Mouse (Mus musculus): ENCODE measurements around the gene Phb2. TPM values are rescaled to one million over a fixed set of nuclear protein-coding genes. Genes with fewer than 3 reads are reported as not detected.

Phb2 gene
- total RNA-seq, 2 experiments from 2014 or later, result 114 to 129 TPM

DNA sequence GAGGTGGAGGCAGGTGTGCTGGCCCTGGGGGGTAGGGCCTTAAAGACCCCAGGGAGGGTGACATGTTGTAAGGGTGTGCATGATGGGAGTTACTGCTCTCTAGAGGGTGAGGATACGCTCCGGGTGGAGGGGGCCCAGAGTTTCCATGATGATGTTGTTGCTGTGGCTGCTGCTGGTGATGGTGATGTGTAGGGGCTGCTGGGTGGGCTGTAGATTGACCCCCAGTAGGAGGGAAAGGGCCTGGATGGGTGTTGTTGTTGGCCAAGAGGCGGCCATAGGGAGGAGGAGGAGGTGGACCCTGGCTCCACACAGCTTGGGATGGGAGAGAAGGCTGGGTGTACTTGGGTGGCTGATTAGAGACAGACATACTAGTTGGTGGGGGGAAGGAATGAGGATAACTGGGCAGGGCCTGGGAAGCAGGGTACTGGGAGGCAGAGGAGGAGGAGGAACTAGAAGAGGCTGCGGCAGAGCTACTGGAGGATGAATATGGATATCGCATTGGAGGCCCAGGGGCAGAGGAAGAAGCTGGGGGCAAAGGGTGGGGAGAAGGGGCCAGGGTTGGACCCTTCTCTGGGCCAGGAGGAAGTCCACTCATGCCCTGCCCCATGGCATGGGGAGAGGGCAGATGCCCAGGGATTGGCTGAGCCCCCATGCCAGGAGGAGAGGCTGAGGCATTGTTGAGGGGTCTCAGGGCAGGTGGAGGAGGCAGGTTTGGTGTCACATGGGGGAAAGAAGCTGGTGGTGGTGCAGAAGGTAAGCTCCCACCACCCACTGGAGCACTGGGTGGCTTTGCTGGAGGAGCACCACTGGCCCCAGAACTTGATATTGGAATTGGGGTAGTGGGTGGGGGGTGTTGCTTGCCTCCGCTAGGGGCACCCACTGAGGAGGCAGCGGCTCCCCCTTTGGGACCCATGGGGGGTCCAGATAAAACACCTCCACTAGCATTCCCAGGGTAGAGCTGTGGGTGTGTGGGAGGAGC is 34.8 kb downstream of the Phb2 start:
- DNase-seq, result no peak

DNA sequence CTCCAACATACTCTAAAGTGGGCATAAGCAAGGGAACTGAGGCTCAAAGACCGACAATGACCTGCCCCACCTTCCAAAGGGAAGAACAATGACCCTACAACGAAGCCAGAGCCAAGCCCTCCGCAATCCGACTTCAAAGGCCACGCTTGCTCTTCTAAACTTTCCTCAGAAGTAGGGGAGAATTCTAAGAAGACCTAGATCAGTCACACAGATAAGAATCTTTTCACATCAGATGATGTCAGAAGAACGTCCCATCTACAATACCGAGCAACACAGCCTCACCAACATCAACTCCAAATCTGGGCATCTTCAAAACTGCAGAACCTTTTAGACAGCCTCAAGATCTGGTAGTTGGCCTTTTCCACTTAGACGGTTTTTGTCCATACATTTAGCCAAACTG is 38.3 kb downstream of the Phb2 start:
- DNase-seq, result no peak

DNA sequence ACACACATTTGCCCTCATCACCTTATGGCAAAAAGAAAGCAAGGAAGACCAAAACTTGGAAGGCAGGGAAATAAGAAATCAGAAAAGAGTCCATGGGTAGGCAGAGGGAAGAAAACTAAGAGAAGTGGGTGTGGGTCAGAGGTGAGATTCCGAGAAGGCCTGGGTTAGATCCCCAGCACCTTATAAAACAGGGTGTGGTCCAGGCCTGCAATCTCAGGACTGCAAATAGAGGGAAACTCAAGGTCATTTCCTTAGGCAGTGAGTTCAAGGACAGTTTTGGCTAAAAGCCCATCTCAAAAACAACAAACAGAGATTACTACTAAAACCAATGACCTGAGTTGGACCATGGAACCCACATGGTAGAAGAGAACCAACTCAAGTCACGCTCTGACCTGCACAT is 41.7 kb downstream of the Phb2 start:
- no peak for DNase-seq

- DNase-seq, result no peak
Observed at GRCm38 (mm10) chr6:124755306-124755705, 43.2 kb downstream of the Phb2 start.

GRCm38 (mm10) chr6:124755831-124756595 is 43.9 kb downstream of the Phb2 start, which contains the start of the genes Gm45234 and Atn1:
TSS of gene Gm45234 (minus strand) at chr6:124756021.
TSS of gene Atn1 (minus strand) at chr6:124756524.
- peak in 1 of 2 experiments; percentile 47 for DNase-seq

DNA sequence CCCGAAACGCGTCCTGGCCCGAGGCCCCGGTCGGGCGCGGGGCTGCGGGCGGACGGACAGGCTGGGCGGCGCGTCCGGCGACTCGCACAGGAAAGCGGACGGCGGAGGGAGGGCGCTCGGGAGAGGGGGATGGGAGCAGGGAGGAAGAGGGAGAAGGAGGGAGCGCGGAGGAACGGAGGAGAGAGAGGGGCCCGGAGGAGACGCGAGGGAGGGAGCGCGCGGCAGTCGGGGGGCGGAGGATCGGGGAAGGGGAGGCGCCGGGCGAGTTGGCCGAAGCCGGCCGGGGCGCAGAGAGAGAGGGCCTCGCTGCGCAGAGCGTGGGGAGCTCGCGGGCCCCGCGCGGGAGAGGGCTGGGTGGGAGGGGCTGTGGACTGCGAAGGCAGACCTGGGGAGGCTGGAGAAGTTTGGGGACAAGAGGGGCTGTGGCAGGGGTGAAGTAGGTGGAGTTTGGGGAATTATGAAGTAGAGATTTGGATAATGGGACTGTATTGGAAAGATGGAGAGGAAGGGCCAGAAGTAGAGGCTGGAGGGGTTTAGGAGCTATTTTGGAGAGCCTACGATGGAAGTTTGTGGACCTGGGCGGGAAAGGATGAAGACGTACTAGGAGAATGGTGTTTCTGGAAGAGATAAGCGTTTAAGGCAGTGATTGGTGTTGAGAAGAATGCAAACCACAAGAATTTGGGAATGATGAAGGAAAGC is 44.7 kb downstream of the Phb2 start:
- peak; percentile 79 to 83 for DNase-seq

GRCm38 (mm10) chr6:124757351-124757880 is 45.3 kb downstream of the Phb2 start:
- DNase-seq, result no peak

DNA sequence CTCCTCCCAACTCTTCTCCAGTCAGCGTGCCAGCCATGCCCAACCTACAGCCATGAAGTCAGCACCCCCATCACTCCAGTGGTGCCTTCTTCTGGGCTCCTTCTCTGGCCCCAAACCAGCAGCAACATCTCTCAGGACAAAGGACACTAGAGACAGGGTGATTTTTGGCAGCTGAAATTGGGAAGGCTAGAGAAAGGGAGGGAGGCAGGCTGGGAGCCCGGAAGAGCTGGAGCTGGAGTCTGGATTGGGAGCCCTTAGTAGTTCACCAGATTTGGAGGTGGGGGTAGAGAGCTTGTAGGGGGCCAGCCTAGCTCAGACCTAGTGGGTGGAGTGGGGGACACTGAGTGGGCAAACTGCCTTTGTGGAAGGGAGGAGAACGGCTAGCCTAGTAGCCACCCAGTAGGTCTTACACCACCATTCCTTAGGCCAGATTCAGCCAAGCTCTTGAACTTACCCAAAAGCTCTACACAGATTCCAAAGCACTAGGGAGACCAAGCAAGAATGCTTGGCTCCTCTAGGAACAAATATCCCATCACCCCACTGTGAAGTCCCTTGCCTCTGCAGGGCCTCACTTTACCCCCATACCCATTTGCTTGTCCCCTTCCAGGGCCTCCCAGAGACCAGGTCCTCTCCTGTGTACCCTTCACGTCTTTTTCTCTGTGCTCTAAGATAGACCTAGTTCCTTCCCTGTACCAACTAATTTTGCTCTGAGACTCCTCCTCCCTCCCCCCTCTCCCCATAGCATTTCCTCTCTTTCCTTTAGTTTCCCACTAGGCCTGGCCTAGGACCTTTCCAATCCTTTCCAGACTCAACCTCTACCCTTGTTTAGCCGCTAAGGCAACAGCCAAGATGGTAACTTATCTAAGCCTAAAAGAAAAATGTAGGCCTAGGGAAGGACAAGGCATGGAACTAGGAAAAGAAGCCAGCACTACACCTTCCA is 46.0 kb downstream of the Phb2 start:
- DNase-seq, result peak; percentile 56 to 64

DNA sequence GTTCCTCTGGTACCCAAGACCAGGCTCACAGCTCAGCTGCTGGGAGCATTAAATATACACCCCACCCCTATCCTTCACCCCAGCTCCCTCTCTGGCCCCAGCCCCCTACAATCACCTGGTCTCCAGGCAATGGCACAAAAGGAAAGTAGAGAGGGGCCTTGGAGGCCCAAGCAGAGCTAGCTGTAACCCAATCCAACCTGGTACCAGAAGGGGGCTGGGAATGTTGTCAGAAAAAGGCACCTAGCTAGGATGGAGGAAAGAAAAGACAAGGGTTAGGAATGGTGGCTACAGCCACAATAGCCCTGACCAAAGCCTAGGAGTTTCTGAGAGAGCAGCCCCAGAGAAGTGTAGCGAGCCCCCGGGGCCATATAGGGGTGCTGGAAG is 46.7 kb downstream of the Phb2 start:
- DNase-seq, result no peak

DNA sequence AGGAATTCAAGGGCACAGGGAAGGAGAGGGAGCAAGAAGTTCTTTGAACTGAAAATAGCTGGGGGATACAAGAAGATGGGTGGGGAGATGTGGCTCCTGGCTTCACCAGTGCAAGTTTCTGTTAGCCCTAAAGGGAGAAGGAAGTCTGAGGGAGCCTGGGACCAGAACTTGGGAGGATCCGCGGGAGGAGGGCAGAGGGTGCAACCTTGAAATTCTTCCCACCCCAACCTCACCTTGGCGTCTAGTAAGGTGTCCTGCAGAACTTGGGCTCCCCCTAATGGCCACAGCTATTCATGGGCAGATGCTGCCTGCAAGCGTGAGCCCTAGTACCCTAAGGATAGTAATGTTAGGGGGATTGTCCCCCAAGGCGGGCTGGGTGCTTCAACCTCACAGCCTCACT is 47.1 kb downstream of the Phb2 start:
- peak; percentile 78 to 79 for DNase-seq

- DNase-seq, result no peak
Observed at GRCm38 (mm10) chr6:124765951-124766350, 53.8 kb downstream of the Phb2 start.

Small RNA genes lying within 50 kb of the gene (microRNA-seq; reads per million reads assigned to microRNA genes)
- 0.85 to 1.2 reads per million in 2 experiments for gene Mir141
- 17.3 to 28.4 reads per million in 2 experiments for gene Mir200c

Other genes starting within 250 kb of the Phb2 start
- 100 to 1,000 TPM; 255 to 264 TPM for gene Clstn3, start 247.5 kb upstream of the Phb2 start, total RNA-seq (2021)
- gene C1rl, start 219.2 kb upstream of the Phb2 start, total RNA-seq (2021), result under 1 TPM; 0.13 to 0.15 TPM
- under 1 TPM; 0.51 to 0.72 TPM for gene C1ra, start 199.9 kb upstream of the Phb2 start, total RNA-seq (2021)
- 1 to 10 TPM in 1 of 2 experiments, under 1 TPM in 1; 0.62 to 1.5 TPM for gene C1s1, start 170.0 kb upstream of the Phb2 start, total RNA-seq (2021)
- gene C1rb, start 142.0 kb upstream of the Phb2 start, total RNA-seq (2021), result under 1 TPM; 0.15 to 0.18 TPM
- under 1 TPM; 0.15 to 0.35 TPM for gene C1s2, start 76.3 kb upstream of the Phb2 start, total RNA-seq (2021)
- gene Lpcat3, start 49.3 kb upstream of the Phb2 start, total RNA-seq (2021), result 10 to 100 TPM; 27.1 to 33.5 TPM
- 10 to 100 TPM; 54.3 to 64.9 TPM for gene Emg1, start 158 bp upstream of the Phb2 start, total RNA-seq (2021)
- gene Ptpn6, start 26.4 kb downstream of the Phb2 start, total RNA-seq (2021), result 1 to 10 TPM; 2.9 to 3.0 TPM
- 100 to 1,000 TPM; 337 to 366 TPM for gene Grcc10, start 29.0 kb downstream of the Phb2 start, total RNA-seq (2021)
- not detected for gene Gm45234, start 43.7 kb downstream of the Phb2 start, total RNA-seq (2021)
- 100 to 1,000 TPM; 139 to 170 TPM for gene Atn1, start 44.2 kb downstream of the Phb2 start, total RNA-seq (2021)
- 1,000 to 10,000 TPM in 1 of 2 experiments, 100 to 1,000 TPM in 1; 956 to 1,045 TPM for gene Eno2, start 57.3 kb downstream of the Phb2 start, total RNA-seq (2021)
- 1 to 10 TPM in 1 of 2 experiments, under 1 TPM in 1; 1.00 to 3.5 TPM for gene Lrrc23, start 67.4 kb downstream of the Phb2 start, total RNA-seq (2021)
- 1 to 10 TPM; 2.9 to 3.1 TPM for gene Spsb2, start 96.3 kb downstream of the Phb2 start, total RNA-seq (2021)
- gene Tpi1, start 102.0 kb downstream of the Phb2 start, total RNA-seq (2021), result 100 to 1,000 TPM; 731 to 778 TPM
- 100 to 1,000 TPM; 174 to 188 TPM for gene Usp5, start 117.1 kb downstream of the Phb2 start, total RNA-seq (2021)
- gene Cdca3, start 117.2 kb downstream of the Phb2 start, total RNA-seq (2021), result 1 to 10 TPM in 1 of 2 experiments, under 1 TPM in 1; 0.38 to 1.2 TPM
- under 1 TPM in 1 of 2 experiments, not detected in 1; 0.17 TPM for gene Gnb3, start 127.9 kb downstream of the Phb2 start, total RNA-seq (2021)
- gene P3h3, start 145.4 kb downstream of the Phb2 start, total RNA-seq (2021), result 10 to 100 TPM; 30.4 to 37.1 TPM
- 100 to 1,000 TPM; 180 to 187 TPM for gene Gpr162, start 151.6 kb downstream of the Phb2 start, total RNA-seq (2021)
- under 1 TPM in 1 of 2 experiments, not detected in 1; 0.23 TPM for gene Cd4, start 175.9 kb downstream of the Phb2 start, total RNA-seq (2021)
- 1 to 10 TPM; 2.1 to 2.3 TPM for gene Lag3, start 199.4 kb downstream of the Phb2 start, total RNA-seq (2021)
- gene Ptms, start 207.8 kb downstream of the Phb2 start, total RNA-seq (2021), result 1,000 to 10,000 TPM; 1,023 to 1,087 TPM
- 100 to 1,000 TPM; 630 to 652 TPM for gene Mlf2, start 219.1 kb downstream of the Phb2 start, total RNA-seq (2021)